Mouse (Mus musculus) c-Kit-positive CD71-positive TER-119-negative erythroid progenitor cells, embryonic 14.5 days (primary cell): Measurements from ENCODE around the gene Gm11733.

Experiments used
- DNase-seq: peaks from one replicate; pipeline ENCODE4 v3.0.0-alpha.2; 2013; ENCODE audit warnings: low read depth

Gm11733 gene

GRCm38 (mm10) chr11:117535491-117536304 is 51.5 kb downstream of the Gm11733 start:
- DNase-seq = no peak

DNA sequence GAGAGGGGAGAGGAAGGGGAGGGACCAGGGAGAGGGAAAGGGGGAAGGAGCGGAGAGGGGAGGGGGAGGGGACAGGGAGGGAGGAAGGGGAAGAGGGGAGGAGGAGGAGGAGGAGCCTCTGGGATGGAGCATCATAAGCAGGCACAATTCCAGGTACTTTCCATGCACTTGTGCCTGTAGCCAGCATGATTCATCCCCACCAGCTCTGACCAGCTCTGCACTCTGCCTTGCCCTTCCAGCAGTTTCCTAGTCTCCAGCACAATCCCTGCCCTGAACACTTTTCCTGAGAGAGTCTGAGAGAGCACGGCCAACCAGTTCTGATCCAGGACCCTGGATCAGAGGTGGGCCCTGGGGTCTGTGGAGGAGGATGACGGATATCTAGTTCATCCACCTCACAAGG is 52.4 kb downstream of the Gm11733 start:
- no peak for DNase-seq
